Mouse (Mus musculus) spleen, adult 2 months (tissue): Measurements from ENCODE around the gene Prepl.

Experiments
- CTCF ChIP-seq: fragments of 200-500 bp; IDR thresholded peaks from 2 replicates; pipeline ENCODE4 v1.5.1; 2011; ENCODE audit warnings: mild to moderate bottlenecking, inconsistent platforms; ENCODE audit not compliant: insufficient read depth, insufficient read length, insufficient replicate concordance; ENCODE audit errors: extremely low read depth
- POLR2A ChIP-seq: fragments of 200-500 bp; IDR thresholded peaks from 2 replicates; pipeline ENCODE4 v1.6.1; 2011; ENCODE audit warnings: low read depth, low read length, inconsistent platforms

DNA sequence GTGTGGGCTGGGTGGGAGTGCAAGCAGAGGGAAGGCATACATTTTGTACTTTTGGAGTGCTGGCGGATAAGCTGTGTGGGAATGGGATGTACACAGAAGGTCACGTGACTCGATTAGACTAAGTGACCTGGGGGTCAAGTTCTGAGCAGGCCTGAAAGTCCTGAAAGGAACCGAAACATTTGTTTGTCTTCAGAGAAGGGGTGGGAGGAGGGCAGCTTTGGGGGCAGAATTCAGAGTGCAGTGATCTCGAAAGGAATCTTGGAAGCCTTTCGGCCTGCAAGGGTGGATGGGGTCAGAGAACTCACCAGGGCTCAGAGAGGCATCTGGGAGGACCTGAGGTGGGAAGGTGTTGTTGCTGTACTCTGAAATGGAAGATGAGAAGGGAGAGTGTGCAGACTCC is 47.6 kb downstream of the Prepl start:
- no peak for TF ChIP-seq POLR2A
- no peak for TF ChIP-seq CTCF
